Mouse (Mus musculus) urinary bladder, adult 2 months (tissue): ENCODE results near the gene C130026I21Rik. TPM values are rescaled to one million over a fixed set of nuclear protein-coding genes. Genes with fewer than 3 reads are reported as not detected.
"Not testable (repeated sequence)": the region's sequence is repeated elsewhere in the genome, so short reads cannot be mapped to it uniquely, and the experiment has no call there.

Experiments
- DNase-seq: peaks from one replicate; pipeline ENCODE4 v3.0.0; 2022; ENCODE audit warnings: low spot score
- polyA plus RNA-seq: library from polyadenylated mRNA; depleted of rRNA; stranded (reverse); fragments of >200 nt; gene quantifications from 2 replicates; pipeline ENCODE4 v1.2.3, GENCODE M21; 2012

The C130026I21Rik gene
- polyA plus RNA-seq, 1 experiment: 37.7 TPM

DNA sequence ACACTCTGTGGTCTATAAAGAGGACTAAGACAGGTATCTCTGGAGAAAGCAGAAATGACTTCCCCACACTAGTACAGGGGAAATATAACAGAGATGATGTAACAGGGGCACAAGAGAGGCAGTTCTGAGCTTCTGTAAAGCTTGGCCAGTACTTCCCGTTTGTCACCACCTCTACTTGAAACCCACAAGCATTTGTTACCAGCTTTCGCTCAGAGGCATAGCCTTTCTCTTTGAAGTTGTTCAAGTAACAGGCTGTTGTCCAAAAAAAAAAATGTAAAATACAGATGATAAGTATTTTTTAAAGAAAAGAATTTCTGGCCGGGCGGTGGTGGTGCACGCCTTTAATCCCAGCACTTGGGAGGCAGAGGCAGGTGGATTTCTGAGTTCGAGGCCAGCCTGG, 236.8 kb downstream of the C130026I21Rik start:
- not testable (repeated sequence) for DNase-seq

DNA sequence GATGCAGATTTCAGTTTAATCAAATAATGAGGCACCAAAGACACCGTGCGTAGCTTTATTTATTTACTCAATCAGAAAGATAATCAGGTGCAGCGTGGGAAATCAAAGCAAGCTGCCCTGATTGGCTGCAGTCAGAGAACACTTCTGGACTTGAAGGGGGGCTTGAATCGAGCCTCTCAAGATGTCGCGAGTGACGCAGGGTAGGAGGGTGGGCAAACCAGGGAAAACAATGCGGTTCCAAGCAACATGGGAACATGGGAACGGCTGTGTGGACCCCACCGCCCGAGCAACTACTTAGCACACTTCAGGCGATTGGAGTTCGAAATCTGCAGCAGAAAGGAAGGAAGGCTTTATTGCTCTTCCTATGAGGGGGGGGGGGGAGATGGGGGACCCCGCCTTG, 240.2 kb downstream of the C130026I21Rik start:
- DNase-seq: not testable (repeated sequence)

DNA sequence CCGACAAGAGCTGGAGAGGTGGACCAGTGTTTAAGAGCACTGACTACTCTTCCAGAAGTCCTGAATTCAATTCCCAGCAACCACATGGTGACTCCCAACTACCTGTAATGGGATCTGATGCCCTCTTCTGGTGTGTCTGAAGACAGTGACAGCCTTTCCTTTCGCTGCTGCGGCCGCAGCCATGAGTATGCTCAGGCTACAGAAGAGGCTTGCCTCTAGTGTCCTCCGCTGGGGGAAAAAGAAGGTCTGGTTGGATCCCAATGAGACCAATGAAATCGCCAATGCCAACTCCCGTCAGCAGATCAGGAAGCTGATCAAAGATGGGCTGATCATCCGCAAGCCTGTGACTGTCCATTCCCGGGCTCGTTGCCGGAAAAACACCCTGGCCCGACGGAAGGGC, 258.4 kb downstream of the C130026I21Rik start:
- DNase-seq: not testable (repeated sequence)

DNA sequence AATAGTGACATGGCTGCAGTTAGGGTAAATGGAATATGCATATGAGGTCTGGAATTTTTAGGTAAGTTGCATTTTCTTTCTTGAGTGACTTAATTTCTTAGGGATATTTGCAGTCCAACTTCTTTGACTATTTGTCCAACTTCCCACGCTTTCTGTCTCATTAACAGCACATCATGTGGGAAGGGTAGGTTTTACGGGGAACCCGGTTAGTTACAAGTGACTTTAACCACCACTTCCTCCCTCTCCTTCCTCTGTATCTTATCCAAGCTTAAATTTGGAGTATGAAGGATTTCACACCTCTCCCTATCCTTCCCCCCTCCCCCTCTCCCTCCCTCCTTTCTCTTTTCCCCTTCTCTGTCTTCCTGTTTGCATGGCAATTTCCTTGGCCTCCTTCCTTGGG, 259.4 kb downstream of the C130026I21Rik start:
- DNase-seq: not testable (repeated sequence)

DNA sequence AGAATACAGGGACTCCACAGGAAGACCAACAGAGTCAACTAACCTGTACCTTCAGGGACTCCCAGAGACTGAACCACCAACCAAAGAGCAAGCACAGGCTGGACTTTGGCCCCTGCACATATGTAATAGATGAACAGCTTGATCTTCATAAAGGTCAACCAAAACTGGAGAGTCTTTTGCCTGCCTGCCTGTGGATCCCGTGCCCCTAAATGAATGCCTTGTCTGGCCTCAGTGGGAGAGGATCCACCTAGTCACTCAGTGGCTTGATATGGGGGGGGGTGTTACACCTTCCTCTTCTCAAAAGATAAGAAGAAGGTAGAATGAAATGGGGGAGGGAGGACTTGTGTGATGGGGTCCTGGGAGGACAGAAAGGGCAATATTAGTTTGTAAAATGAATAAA, 262.6 kb downstream of the C130026I21Rik start:
- DNase-seq: not testable (repeated sequence)

DNA sequence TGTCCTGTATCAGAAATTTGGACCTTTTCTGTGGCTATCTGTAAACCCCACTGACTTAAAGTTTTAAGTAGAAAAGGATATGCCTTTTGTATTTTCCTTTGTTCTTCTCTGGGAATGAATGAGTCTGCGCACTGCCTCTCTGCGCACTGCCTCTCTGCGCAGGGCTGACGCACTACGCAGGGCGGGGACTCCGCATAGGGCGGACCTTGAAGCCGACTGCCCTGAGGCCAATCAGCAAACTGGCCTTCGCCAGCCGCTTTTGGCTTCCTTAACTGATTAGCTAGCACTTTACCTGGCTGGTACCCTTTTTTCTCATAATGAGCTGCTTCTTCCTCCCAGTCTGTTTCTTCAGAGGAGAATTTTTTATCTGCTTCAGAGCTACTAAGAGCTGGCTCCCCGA, 271.1 kb downstream of the C130026I21Rik start:
- DNase-seq: not testable (repeated sequence)

DNA sequence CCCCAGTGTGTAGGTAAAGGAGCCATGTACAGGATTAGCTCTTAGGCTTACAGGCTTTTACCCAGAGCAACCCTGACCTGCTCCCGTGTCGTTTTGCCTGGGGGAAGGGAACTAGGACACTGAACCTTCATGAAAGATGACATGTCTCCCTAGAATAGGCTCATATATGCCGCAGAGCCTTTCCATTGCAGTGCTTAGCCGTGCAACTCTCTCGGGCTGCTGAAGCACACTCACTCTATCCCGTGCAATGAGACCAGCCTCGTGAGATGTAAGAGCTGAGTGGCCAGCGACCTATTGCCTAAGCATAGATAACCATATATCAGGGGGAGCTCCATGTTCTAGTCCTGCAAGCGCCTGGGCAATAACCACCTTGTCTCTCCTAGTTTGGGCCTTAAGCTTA, 274.1 kb downstream of the C130026I21Rik start:
- DNase-seq: not testable (repeated sequence)

DNA sequence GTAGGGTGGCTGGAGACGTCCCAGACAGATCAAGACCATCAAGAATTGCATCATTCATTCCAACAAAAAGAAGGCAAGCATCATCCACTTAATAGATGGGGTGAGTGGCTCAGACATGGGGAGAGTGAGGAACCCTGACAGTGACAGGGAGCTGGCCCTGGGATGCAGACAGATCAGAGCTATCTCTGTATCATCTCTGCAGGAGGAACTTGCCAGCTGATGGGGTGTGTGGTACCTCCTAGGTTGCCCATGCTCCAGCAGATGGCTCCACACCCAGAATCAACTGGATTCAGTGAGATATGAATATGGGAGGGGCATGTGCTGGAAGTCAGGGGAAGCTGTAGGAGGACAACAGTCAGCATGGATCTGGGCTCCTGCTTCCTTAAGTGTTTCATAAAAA, 275.9 kb downstream of the C130026I21Rik start:
- DNase-seq: peak; percentile 30

DNA sequence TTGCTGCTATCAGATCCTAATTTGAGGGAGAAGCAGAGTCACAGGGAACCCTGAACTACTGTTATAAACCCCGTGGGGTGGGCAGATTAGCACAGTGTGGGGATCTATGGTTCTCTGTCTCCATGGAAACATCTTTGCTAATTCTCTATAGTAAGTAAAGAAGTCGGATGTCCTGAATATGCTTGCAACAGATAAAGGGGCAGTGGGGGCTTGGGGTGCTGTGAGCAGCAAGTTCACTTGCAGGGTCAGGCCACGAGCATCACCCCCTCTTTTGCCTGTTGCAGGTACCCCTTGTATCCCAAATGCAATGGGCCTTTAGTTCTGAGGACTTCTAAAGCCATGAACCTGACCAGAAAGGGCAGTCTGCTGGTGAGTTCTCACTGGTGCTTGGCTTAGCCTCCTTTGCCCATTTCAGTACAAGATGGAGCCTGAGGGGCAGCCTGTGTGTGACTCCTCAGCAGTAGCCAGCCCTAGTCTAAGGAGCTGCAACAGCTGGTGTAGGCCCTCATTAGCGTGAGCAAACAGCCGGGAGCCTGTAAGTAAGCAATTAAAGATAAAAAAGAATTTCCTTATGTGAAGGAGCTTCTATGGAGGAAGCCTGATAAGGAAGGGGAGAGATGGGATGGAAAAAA, 276.6 kb downstream of the C130026I21Rik start:
- DNase-seq: not testable (repeated sequence)

DNA sequence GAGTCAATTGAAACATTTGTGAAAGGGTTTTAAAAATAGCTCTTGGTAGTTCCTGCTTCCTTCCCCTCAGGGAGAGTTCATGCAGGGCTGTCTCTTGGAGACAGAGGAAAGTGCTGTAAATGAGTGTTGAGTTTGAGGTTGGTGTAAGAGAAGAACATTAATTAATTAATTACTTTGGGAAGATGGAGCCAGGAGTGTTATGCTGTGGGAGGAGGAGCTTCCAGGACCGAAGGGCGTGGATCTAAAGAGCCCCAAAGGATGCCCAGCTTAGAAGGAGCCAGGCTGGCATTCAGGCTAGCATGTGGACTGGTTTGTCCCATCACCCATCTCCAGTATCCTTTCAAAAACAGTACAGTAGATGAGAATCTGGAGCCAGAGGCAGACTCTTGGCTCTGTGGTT, 277.1 kb downstream of the C130026I21Rik start:
- DNase-seq: not testable (repeated sequence)

DNA sequence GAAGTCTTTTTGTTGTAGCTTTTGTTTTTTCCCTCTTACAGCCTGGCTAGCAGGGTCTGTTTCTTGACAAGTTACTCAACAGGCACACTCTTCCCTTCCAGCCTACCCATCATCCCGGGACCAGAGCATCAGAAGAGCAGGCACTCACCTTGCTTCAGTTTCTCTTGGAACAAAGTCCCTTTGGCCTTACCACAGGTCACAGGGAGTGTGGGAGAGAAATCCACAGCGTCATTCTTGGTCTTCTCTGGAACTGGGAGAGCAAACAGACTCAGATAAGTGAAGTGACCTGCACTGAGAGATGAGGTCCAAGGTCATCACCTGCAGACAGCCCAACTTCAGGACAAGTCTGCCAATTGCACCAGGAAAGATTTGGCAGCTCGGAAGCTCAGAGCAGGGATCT, 277.5 kb downstream of the C130026I21Rik start:
- not testable (repeated sequence) for DNase-seq

DNA sequence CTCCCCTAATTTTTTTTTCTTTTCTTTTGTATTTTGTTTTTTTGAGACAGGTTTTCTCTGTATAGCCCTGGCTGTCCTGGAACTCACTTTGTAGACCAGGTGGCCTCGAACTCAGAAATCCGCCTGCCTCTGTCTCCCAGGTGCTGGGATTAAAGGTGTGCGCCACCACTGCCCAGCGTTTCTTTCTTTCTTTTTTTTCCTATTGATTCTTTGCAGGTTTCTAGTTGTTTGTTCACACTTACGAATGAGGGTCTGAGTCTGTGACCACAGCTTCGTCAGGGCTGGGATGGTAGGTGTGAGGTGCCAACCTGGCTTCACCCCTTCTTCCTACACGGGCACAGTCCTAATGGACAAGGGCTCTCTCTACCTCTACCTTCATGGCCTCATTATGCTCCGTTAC, 281.3 kb downstream of the C130026I21Rik start:
- not testable (repeated sequence) for DNase-seq

DNA sequence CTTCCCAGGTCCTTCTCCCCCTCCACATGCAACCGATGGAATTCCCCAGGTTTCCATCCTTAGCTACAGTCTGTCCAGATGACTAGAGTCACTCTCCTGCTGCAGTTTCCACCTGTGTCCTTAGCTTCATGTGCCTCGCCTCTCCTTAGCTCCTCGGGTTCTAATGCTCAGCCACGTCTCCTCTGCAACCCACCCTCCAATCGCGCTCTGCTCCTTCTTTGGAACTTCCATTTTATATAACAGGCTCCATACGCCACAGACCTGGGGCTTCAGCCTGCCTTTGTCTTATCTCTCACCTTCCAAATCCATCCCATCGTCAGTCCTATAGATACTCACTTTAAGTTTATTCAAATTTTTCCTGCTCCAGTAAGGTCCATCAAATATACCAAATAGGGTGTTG, 282.6 kb downstream of the C130026I21Rik start:
- not testable (repeated sequence) for DNase-seq

DNA sequence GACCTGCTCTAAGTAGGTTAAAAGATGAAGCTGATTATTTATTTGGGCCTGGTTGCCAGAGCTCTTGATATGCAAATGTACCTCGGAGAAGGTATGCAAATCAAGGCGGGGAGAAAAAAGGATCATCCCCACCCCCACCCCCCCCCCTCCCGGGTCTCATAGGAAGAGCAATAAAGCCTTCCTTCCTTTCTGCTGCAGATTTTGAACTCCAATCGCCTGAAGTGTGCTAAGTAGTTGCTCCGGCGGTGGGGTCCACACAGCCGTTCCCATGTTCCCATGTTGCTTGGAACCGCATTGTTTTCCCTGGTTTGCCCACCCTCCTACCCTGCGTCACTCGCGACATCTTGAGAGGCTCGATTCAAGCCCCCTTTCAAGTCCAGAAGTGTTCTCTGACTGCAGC, 308.6 kb downstream of the C130026I21Rik start:
- DNase-seq: not testable (repeated sequence)

DNA sequence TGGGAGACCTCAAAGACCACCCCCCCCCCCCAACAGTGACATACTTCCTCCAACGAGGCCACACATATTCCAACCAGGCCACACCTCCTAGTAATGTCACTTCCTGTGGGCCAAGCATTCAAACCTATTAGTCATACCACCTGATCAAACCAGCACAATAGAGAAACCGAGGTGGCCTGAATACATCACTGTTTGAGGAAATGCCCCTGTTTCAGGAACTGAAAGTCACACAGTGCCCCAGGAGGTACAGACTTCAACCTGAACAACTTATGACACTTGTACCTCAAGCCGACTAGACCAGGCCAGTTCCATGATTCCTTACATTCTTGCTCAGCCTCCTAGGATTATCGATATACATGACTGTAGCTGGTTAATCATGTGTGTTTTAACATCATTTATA, 312.7 kb downstream of the C130026I21Rik start:
- DNase-seq: not testable (repeated sequence)

DNA sequence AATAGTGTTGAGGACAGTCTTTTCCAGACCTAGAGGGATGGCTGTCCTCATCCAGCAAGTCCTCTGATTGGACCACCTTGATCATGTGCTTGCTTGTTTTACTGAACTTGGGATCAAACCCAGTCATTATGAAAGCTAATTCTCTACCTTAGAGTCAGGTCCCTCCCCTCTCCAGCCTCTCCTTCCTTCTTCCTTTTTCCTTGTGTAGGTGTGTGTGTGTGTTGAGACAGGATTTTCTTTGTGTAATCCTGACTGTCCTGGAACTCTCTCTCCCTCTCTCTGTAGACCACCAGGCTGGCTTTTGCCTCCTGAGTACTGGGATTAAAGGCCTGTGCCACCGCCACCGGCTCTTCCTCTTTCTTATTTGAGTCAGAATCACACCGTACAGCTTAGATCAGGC, 313.6 kb downstream of the C130026I21Rik start:
- DNase-seq: not testable (repeated sequence)

DNA sequence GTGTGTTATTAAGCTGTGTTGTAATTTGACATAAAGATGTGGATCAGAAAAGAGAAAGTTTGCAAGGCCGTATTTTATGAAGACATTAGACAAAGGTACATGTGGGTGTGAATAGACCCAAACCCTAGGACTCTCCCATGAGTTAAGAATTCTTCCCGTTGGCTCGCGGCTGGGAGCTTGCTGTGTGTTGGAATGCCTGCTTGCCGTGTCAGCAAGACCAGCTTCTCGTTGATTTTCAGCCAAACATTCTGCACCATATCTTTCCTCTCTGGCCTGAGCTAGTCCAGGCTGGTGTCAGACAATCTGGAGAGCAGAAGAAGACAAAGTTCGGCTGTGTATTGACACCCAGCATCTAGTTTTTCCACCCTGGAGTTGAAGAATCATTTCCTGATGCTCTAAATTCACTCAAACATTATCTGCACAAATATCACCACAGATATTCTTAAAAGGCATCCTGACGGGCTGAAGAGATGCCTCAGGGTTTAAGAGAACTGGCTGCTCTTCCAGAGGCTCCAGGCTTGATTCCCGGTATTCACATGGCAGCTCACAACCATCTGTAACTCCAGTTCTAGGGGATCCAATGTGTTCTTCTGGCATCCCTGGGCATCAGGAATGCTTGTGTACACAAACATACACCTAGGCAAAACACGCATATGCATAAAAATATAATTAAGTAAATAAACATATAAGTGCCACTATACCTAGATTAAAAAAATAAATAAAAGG, 317.7 kb downstream of the C130026I21Rik start:
- DNase-seq: no peak

DNA sequence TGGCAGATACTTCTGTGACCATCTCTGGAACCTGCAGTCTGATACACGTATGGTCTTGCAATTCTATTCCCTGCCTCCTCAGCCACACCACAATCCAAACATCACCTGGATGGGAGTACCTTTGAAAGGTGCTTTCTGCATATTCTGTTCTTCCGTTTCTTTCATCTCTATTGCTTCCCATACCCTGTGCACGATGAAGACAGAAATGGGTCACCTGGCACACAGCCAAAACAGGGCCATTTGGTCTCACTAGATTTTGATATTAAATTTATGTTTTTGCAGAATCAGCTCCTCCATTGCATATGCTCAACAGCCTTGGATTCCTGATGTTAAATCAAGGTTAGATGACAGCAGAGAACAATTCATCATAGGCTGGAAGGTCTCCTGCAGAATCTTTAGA, 318.8 kb downstream of the C130026I21Rik start:
- DNase-seq: no peak

DNA sequence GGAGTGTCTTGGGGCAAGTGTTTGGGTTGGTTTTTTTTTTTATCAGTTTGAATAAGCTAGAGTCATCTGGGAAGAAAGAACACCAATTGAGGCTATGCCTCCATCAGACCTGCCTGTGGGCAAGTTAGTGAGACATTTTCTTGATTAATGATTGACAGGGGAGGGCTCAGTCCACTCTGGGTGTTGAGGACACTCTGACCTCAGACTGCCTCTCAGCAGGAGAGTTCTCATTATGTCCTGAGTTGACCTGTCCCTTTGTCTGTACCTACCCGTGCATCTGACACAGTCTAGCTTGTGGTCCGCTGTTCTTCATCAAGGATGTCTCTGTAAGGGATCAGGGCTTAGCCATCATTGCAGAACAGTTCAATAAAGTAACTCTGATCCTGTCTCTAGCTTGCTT, 323.0 kb downstream of the C130026I21Rik start:
- DNase-seq: no peak

DNA sequence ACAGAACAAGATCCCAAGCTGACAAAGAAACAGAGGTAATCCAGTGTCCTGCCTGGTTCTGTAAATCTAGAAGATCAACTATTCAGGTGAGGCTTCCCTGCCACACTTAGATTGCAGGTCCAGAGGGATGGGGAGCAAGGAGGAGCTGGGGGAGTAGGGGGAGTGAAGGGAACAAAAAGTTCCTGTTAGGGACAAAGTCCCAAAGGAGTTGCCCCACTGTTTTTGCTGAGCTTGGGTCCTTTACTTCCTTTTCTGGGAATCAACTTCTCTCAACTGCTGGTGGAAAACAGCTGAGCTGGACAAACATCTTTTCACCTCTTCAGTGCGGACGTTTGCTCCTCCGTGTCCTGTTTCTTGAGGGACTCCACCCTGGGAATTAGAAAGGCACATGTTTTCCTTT, 324.4 kb downstream of the C130026I21Rik start:
- no peak for DNase-seq

DNA sequence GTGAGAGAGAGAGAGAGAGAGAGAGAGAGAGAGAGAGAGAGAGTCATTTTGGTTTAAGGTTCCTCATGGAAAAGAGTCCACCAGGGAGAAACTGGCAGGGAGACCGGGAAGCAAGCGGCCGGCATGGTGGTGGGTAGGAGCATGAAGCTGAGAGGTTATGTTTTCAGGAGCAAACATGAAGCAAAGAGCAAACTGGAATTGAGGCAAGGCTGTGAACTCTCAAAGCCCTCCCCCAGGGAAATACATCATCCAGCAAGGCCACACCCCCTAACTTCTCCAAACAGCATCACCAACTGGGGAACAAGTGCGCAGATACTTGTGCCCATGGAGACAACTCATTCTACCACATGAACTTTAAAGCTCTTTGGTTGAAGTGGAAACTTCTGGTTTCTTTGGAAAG, 326.8 kb downstream of the C130026I21Rik start:
- DNase-seq: no peak
